Mouse (Mus musculus) hindbrain, embryonic 13.5 days (tissue): Measurements from ENCODE around the gene Ankrd28. TPM values are rescaled to one million over a fixed set of nuclear protein-coding genes. Genes with fewer than 3 reads are reported as not detected.
A peak's percentile ranks its signal among the peaks of the same experiment; 100 is the strongest.
"Not testable (repeated sequence)": the region's sequence is repeated elsewhere in the genome, so short reads cannot be mapped to it uniquely, and the experiment has no call there.

Experiments
- ATAC-seq: fragments of 200-750 bp; cut with Nextera tagmentation; 2 replicates; pipeline ENCODE4 v1.8.0; 2017; ENCODE audit warnings: moderate TSS enrichment; ENCODE audit not compliant: low FRiP score
- H3K27ac ChIP-seq: fragments of 300-500 bp; sonication (generic); 2 replicates; pipeline ENCODE4 v1.5.1; 2015; ENCODE audit warnings: inconsistent platforms, mild to moderate bottlenecking, moderate library complexity
- H3K27me3 ChIP-seq: fragments of 300-500 bp; sonication (generic); 2 replicates; pipeline ENCODE4 v1.6.1; 2015; ENCODE audit warnings: mild to moderate bottlenecking, inconsistent platforms
- H3K36me3 ChIP-seq: fragments of 300-500 bp; sonication (generic); 2 replicates; pipeline ENCODE4 v1.6.1; 2015; ENCODE audit warnings: mild to moderate bottlenecking, inconsistent platforms
- H3K4me1 ChIP-seq: fragments of 300-500 bp; sonication (generic); replicated peaks from 2 replicates; pipeline ENCODE4 v1.6.1; 2015; ENCODE audit warnings: inconsistent platforms
- H3K4me2 ChIP-seq: fragments of 300-500 bp; sonication (generic); 2 replicates; pipeline ENCODE4 v1.6.1; 2015; ENCODE audit warnings: inconsistent platforms, mild to moderate bottlenecking, moderate library complexity
- H3K4me3 ChIP-seq: fragments of 300-500 bp; sonication (generic); 2 replicates; pipeline ENCODE4 v1.5.1; 2015; ENCODE audit warnings: mild to moderate bottlenecking, inconsistent platforms
- H3K9ac ChIP-seq: fragments of 300-500 bp; sonication (generic); 2 replicates; pipeline ENCODE4 v1.6.1; 2015; ENCODE audit warnings: mild to moderate bottlenecking, inconsistent platforms
- H3K9me3 ChIP-seq: fragments of 300-500 bp; sonication (generic); 2 replicates; pipeline ENCODE4 v1.6.1; 2016; ENCODE audit warnings: inconsistent platforms
- WGBS: fragments of 180-500 bp; shearing (Covaris S2); methylation state at CpG from one replicate; pipeline ENCODE4 v1.1.7; 2015; 5-methylcytosine and 5-hydroxymethylcytosine counted together
- polyA plus RNA-seq: library from polyadenylated mRNA; unstranded; fragments of >200 nt; fragmentation: Nextera tagmentation; extraction: Ambion mirVana; gene quantifications from 2 replicates; pipeline ENCODE4 v1.2.1, GENCODE M21; 2015

The Ankrd28 gene
- polyA plus RNA-seq, 1 experiment from 2014 or later, result 7.8 TPM

DNA sequence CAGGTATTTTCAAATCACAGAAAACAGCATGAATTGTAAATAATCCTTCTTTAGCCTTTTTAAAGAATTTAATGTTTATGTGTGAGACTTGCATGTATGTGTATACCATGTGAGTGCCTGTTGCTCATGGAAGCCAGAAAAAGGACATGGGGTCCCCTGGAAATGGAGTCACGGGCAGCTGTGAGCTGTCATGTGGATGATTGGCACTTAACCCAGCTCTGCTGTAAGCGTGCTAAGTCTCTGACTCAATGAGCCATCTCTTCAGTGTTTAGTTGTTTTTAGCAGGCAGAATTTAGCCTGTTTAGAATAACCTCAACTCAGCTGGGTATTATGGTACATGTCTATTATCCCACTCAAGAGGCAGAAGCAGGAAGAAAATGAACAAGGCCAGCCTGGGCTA lies 43.5 kb downstream of the Ankrd28 start:
- Histone ChIP-seq H3K9me3 (no peaks in the 10 kb centered on the region), H3K4me1 (peaks cover 5% of the 10 kb centered on the region), H3K4me3 (no peak overlapping the region), H3K27ac (no peak overlapping the region), H3K9ac (no peak overlapping the region), H3K4me2 (no peak overlapping the region), H3K36me3 (no peaks in the 10 kb centered on the region), H3K27me3 (no peaks in the 10 kb centered on the region)
- 64% methylated on average over 2 of the region's 2 CpGs for WGBS
- ATAC-seq, result no peak

DNA sequence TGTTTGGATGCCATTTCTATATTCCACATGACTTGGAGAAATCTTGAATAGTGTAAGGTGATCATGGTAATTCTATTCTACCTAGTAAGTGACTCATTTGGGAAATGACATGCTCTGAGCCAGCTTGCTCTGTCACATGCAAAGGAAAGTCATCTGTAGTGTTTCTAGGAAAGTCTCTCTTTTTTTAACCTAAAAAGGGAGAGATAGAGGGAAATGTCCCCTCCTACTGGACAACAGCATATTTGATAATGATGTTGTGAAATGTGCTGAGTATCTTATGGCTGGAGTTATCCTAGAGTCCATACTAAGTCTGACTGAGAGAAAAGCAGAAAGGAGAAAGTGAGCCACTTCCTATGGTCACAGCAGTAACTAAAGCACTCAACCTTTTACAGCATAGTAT lies 44.8 kb downstream of the Ankrd28 start:
- no peaks in the 10 kb centered on the region for H3K27me3 ChIP-seq
- no peak overlapping the region for H3K9ac ChIP-seq
- H3K4me1 ChIP-seq, result peaks cover 17% of the 10 kb centered on the region
- no peak overlapping the region for H3K27ac ChIP-seq
- ATAC-seq, result no peak
- H3K9me3 ChIP-seq, result no peaks in the 10 kb centered on the region
- no peak overlapping the region for H3K4me3 ChIP-seq
- no peaks in the 10 kb centered on the region for H3K36me3 ChIP-seq
- no peak overlapping the region for H3K4me2 ChIP-seq

DNA sequence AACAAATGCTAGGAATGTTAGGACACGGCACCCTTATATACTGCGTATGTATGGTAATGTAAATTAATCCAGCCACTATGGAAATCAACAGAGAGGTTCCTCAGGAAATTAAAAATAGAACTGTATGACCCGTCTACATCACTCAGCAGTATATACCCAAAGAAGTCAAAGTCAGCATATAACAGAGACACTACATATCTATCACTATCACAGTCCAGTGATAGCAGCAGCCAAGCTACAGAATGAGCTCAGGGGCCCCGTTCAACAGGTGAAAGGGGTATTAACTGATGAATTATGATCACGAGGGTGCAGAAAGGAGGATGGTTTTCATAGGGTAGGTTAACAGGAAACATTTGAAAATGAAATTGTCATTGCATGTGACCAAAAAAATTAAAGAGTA lies 45.5 kb downstream of the Ankrd28 start:
- ATAC-seq, result no peak
- WGBS, result 95% methylated on average over 5 of the region's 5 CpGs
- no peak overlapping the region for H3K9ac ChIP-seq
- no peak overlapping the region for H3K4me3 ChIP-seq
- no peaks in the 10 kb centered on the region for H3K9me3 ChIP-seq
- H3K4me2 ChIP-seq, result no peak overlapping the region
- H3K27ac ChIP-seq, result no peak overlapping the region
- no peaks in the 10 kb centered on the region for H3K36me3 ChIP-seq
- H3K27me3 ChIP-seq, result no peaks in the 10 kb centered on the region
- H3K4me1 ChIP-seq, result peaks cover 22% of the 10 kb centered on the region

DNA sequence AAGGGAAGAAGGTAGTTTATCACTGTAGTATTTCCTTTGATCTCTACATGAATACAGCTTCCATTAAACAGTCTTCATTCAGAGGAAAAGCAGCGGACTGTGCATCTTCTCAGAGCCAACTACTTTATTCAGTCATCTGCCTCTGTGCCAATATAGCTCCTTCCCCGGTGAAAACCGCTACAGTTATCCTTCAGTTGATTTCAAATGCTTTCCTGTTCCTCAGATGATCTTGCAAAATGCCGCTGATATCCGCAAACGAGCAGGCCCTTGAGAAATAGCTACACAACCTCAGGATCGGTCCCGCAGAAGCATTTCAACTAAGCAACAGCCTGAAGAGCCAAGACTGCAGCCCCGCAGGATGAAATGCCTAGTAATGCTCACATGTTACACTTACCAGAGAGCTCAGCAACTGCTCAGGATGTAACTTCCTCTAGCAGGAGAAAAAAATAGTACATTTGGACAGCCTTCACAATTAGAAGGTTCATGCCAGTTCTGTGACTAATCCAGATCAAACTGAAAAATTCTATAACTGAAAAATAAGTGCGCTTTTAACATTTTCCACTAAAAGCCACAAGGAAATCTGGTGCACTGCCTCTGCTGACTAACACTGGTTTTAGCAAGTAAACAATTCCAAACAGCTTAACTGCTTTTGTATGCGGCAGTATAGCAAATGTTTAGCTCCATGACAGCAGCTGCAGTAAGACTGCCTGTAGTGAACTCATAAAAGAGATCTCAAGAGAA lies 49.0 kb downstream of the Ankrd28 start:
- Histone ChIP-seq H3K4me1 (peaks cover 25% of the 10 kb centered on the region), H3K9ac (peak overlapping the region; percentile 68), H3K4me3 (peak overlapping the region; percentile 36), H3K9me3 (no peaks in the 10 kb centered on the region), H3K27me3 (no peaks in the 10 kb centered on the region), H3K4me2 (peak overlapping the region; percentile 55), H3K27ac (peak overlapping the region; percentile 90), H3K36me3 (no peaks in the 10 kb centered on the region)
- ATAC-seq, result no peak
- 14% methylated on average over 11 of the region's 11 CpGs for WGBS

DNA sequence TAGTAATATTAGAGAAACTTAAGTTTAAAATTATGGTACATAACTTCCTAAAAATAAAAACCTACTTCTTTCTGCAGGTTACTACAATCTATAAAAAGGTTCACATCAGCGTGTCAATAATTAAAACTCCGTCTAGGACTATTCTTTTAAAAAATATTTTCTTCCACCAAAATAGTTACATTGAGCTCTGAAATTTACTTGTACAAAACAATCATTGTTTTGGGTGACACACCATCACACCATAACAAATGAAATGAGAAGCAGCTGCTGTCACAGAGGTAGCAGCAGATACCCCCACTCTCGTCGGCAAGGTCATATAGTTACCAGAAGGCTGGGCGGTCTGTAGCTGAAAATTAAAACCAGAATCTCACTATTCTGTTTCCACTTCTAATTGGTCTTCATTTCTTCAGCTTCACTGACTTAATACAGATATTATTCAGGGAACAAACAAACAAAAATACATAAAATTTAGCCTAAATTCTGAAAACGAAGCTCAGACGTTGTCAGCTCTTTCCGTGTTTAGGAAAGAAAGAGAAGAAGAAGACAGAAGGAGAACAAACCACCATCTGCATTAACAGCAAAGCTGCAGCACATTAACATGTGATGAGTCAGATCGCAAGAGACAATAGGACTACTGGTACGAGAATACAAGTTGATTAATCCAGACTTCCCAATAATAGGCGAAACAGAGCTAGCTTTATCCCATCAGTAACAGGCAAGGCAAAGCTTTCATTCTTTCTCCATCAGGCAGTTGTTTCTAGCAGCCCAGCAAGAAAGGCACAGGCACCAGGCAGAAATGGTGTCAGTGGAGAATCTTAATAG lies 49.8 kb downstream of the Ankrd28 start:
- Histone ChIP-seq H3K9me3 (no peaks in the 10 kb centered on the region), H3K27me3 (no peaks in the 10 kb centered on the region), H3K4me3 (peak overlapping the region; percentile 36), H3K4me1 (peaks cover 25% of the 10 kb centered on the region), H3K27ac (peak overlapping the region; percentile 90), H3K36me3 (no peaks in the 10 kb centered on the region), H3K9ac (peak overlapping the region; percentile 68), H3K4me2 (peak overlapping the region; percentile 55)
- ATAC-seq, result peak; percentile 46; the same call in 1 of the 2 replicates
- 22% methylated on average over 11 of the region's 11 CpGs for WGBS

DNA sequence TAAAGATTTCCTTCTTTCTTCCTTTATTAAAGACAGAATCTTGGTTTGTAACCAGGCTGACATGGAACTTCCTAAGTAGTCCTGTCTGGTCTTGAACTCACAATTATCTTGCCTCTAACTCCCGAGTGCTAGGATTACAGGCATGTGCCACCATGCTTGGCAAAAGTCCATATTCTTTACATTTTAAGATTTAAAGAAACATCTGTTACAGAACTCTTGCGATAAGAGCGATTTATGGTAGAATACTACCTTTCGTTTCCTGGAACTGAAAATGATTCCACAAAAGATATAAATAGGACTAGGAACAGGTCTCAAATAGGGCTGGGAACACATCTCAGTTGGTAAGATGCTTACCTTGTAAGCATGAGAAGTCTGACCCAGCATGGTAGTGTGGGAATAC lies 56.9 kb downstream of the Ankrd28 start:
- no peak overlapping the region for H3K9ac ChIP-seq
- H3K4me1 ChIP-seq, result no peaks in the 10 kb centered on the region
- no peaks in the 10 kb centered on the region for H3K9me3 ChIP-seq
- no peaks in the 10 kb centered on the region for H3K36me3 ChIP-seq
- H3K4me2 ChIP-seq, result no peak overlapping the region
- H3K27ac ChIP-seq, result no peak overlapping the region
- ATAC-seq, result no peak
- no peak overlapping the region for H3K4me3 ChIP-seq
- H3K27me3 ChIP-seq, result no peaks in the 10 kb centered on the region
- 96% methylated on average over 4 of the region's 4 CpGs for WGBS

DNA sequence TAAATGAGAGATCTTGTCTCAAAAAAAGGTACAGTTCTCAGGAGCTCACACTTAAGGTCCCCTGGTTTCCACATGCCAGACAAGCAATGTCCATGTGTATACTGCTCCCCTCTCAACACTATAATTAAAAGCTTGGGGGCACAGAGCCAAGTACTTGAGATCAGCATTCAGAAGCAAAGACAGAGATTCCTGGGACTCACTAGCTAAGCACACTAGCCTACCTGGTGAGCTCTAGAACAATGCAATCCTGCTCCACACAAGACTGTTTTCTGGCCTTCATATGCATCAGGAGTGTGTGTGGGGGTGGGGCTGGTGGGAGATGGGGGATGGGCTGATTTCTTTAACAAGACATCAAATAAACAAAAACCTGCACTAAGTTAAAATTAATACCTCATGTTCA lies 58.2 kb downstream of the Ankrd28 start:
- H3K27me3 ChIP-seq, result no peaks in the 10 kb centered on the region
- no peaks in the 10 kb centered on the region for H3K4me1 ChIP-seq
- no peak overlapping the region for H3K4me2 ChIP-seq
- H3K4me3 ChIP-seq, result no peak overlapping the region
- H3K9me3 ChIP-seq, result no peaks in the 10 kb centered on the region
- no peaks in the 10 kb centered on the region for H3K36me3 ChIP-seq
- H3K9ac ChIP-seq, result no peak overlapping the region
- ATAC-seq, result no peak
- H3K27ac ChIP-seq, result no peak overlapping the region

DNA sequence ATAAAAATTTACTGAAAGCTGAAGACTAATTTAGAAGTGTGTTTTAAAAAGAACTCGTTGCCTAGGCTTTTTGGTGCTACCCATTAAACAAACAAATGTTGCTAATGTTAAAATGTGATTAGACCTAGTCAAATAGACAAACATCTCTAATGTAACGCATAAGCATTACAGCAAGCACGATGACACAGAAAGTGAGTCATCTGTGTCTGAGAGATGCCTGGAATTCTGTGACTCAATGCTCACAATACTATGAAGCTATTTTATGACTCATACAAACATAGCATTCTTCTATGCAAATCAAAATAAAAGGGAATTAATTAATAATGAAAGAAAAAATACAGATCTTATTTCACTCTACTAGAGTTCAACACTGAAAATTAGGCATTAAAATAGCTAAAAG lies 61.9 kb downstream of the Ankrd28 start:
- Histone ChIP-seq H3K27ac (no peak overlapping the region), H3K27me3 (no peaks in the 10 kb centered on the region), H3K4me3 (no peak overlapping the region), H3K9ac (no peak overlapping the region), H3K4me2 (no peak overlapping the region), H3K36me3 (no peaks in the 10 kb centered on the region), H3K9me3 (no peaks in the 10 kb centered on the region), H3K4me1 (no peaks in the 10 kb centered on the region)
- WGBS, result 85% methylated on average over 3 of the region's 3 CpGs
- ATAC-seq, result no peak

DNA sequence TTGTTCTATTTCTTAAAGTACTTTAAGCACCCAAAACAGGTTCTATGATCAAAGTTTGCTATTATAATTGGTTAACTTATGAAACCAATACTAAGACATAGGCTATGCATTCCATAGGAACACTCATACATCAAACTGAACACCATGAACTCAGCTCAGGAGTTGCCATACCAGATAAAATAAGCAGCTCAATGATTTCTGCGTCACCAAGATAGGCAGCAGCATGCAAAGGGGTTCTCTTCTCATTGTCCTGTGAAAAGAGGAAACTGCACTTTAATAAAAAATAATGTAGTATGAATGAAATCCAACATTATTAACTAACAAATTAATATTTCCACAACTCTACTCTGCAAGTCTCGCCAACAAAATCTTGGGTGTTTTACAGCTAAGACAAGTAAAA lies 66.4 kb downstream of the Ankrd28 start:
- peaks cover 20% of the 10 kb centered on the region for H3K36me3 ChIP-seq
- 97% methylated on average over 2 of the region's 2 CpGs for WGBS
- H3K9ac ChIP-seq, result no peak overlapping the region
- no peaks in the 10 kb centered on the region for H3K4me1 ChIP-seq
- H3K4me2 ChIP-seq, result no peak overlapping the region
- no peak overlapping the region for H3K27ac ChIP-seq
- no peaks in the 10 kb centered on the region for H3K27me3 ChIP-seq
- H3K9me3 ChIP-seq, result no peaks in the 10 kb centered on the region
- H3K4me3 ChIP-seq, result no peak overlapping the region
- ATAC-seq, result no peak

DNA sequence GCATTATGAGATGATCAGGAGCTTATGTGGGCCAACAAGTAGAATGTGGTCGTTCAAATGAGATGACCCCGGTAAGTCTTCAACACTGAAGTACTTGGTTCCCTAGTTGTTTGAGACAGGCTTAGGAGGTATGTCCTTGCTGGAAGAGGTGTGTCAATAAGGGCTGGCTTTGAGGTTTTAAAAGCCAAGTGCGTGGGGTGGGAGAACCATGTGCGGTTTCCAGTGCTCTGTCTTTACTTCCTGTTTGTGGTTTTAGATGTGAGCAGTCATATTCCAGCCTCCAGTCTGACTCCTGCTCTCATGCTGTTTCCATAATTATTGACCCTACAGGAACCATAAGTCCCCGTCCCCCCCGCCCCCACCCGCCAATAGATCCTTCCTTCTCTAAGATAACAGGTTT lies 68.7 kb downstream of the Ankrd28 start:
- no peak for ATAC-seq
- H3K4me1 ChIP-seq, result no peaks in the 10 kb centered on the region
- H3K36me3 ChIP-seq, result peaks cover 20% of the 10 kb centered on the region
- no peaks in the 10 kb centered on the region for H3K27me3 ChIP-seq
- no peak overlapping the region for H3K4me2 ChIP-seq
- no peak overlapping the region for H3K9ac ChIP-seq
- no peak overlapping the region for H3K27ac ChIP-seq
- 93% methylated on average over 7 of the region's 7 CpGs for WGBS
- no peak overlapping the region for H3K4me3 ChIP-seq
- H3K9me3 ChIP-seq, result no peaks in the 10 kb centered on the region

DNA sequence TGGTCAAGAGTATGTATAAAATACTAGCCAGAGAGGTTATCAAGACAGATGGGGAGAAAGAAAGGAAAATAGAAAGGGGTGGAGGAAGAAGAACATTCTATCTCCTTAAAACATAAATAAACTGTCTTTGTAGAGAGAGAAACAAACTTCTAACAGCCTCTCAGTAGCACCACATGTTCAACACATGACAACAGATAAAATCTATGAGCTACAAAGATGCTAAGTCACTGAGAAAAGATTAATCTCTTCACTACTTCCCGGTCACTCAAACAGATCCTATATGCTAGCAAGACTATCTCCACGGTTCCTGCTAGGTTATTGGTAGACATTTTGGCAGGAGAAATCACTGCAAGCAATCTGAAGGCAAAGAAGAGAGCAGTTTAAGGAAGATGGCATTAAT lies 71.3 kb downstream of the Ankrd28 start:
- H3K4me1 ChIP-seq, result no peaks in the 10 kb centered on the region
- H3K9me3 ChIP-seq, result no peaks in the 10 kb centered on the region
- peaks cover 30% of the 10 kb centered on the region for H3K36me3 ChIP-seq
- H3K9ac ChIP-seq, result no peak overlapping the region
- H3K4me2 ChIP-seq, result no peak overlapping the region
- no peaks in the 10 kb centered on the region for H3K27me3 ChIP-seq
- no peak overlapping the region for H3K4me3 ChIP-seq
- ATAC-seq, result no peak
- 92% methylated on average over 2 of the region's 2 CpGs for WGBS
- no peak overlapping the region for H3K27ac ChIP-seq

DNA sequence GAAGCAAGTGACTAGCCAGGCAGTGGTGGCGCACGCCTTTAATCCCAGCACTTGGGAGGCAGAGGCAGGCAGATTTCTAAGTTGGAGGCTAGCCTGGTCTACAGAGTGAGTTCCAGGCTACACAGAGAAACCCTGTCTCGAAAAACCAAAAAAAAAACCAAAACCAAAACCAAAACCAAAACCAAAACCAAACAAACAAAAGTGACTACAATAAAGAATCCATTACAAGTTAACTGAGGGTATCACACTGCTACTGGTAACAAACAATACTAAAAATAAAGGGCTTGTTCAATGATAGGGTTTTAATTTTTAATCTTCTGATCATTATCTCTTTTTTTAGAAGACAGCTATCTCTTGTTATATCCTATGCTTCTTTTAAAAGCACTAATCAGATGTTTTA lies 72.0 kb downstream of the Ankrd28 start:
- H3K4me2 ChIP-seq, H3K4me1 ChIP-seq, H3K4me3 ChIP-seq, ATAC-seq, H3K27ac ChIP-seq, H3K9me3 ChIP-seq, H3K9ac ChIP-seq, H3K27me3 ChIP-seq: not testable (repeated sequence)
- peaks cover 32% of the 10 kb centered on the region for H3K36me3 ChIP-seq
- over 99% methylated on average over 3 of the region's 3 CpGs for WGBS
